Mouse (Mus musculus): ENCODE data around the gene Ppp1r2.

Ppp1r2 gene

GRCm38 (mm10) chr16:31234356-31234755 lies 40.7 kb downstream of the Ppp1r2 start:
- in situ Hi-C loops (cut with MboI, MseI): no loop called here

GRCm38 (mm10) chr16:31233541-31234339 lies 41.3 kb downstream of the Ppp1r2 start:
- in situ Hi-C loops (cut with MboI, MseI): no loop called here

DNA sequence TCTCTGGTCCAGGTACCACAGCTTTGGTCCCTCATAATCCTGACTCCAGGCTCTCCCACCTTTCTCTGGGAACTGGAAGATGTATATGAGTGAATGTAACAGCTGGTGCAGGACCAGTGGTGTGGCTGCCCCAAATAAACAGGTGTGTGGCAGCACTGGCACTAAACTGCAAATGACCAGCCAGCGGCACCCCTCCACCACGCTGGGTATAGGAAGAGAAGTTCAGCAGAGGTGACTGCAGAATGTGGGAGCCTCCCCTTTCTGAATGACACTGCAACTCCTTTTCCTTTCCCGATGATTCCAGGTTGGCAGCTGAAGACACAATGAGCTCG lies 41.9 kb downstream of the Ppp1r2 start:
- in situ Hi-C loops (cut with MboI, MseI): no loop called here

DNA sequence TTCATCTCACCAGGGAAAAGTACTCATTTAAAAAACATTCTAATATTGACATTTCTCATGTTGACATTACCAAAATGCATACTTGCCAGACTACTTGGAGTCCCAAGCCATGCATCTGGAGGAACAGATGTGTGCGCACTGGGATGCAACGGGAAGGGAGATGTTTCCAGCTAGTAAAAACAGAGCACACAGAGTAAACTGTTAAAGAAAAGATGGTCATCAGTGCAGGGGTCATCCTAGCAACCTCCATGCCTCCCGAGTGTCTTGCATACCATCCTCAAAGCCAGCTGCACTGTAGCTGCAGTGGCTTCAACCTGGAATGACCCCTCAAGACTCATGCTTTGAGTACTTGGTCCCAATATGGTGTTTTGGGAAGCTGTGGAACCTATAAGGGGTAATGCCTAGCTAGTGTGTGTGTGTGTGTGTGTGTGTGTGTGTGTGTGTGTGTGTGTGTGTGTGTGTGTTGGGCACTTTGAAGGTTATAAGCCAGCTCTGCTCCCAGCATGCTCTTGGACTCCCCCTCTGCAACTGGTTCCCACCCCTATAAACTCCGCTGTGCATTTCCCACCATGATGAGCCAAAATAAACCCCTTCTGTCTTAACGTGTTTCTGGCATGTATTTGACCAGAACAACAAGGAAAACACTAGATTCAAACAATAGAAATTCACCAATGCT lies 42.4 kb downstream of the Ppp1r2 start:
- in situ Hi-C loops (cut with MboI, MseI): no loop called here

DNA sequence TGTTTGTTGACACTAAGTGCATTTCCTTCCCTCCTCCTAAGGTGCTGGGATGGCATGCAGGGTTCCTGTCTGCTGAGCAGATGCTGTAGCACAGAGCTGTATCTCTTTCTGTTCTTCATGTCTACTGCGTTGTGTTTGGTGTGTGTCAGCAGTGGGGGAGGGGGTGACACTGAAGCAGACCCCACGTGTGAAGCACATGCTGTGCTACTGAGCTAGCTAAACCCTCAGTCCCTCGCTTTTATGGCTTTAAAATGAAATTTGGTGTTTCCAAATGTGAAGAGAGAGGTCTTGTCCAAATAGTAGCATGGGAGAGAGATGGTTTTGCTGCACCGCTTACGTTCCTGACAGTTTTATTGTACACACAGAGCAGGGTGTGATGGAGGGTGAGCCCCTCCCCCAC lies 43.5 kb downstream of the Ppp1r2 start:
- in situ Hi-C loops (cut with MboI, MseI): no loop called here

- in situ Hi-C loops (cut with MboI, MseI): no loop called here
These were observed 47.3 kb downstream of the Ppp1r2 start for GRCm38 (mm10) chr16:31227746-31228145.

DNA sequence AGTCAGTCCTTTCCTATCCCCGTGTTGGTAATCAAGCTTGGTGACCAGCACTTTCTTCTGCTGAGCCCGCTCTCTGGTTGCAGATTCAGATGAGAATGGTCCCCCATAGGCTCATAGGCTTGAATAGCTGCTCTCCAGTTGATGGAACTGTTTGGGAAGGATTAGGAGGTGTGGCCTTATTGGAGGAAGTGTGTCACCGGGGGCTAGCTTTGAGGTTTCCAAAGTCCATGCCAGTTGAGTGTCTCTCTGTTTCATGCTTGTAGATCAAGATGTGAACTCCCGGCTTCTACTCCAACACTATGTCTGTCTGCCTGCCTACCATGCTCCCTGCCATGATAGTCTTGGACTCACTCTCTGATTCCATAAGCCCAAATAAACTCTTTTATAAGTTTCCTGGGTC lies 59.8 kb downstream of the Ppp1r2 start:
- in situ Hi-C loops (cut with MboI, MseI): no loop called here

DNA sequence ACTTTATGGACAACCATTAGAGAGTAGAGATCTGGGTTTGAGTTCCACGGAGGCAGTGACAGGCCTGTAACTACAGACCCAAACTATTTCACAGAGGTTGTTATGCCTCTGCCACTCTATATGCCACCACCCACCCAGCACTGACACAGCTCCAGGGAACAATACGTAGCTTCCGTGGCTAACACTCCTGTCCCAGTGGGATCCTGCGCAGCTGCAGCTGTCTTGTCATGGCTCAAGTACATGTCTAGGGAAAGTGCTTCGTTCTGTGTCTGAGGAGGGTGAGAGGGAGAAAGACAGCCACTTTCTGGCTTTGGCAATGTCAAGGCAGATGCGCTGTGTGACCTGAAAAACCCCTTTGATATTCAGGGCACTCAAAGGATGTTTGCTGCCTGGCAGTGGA lies 61.6 kb downstream of the Ppp1r2 start:
- in situ Hi-C loops (cut with MboI, MseI): no loop called here

GRCm38 (mm10) chr16:31211503-31211902 lies 63.6 kb downstream of the Ppp1r2 start:
- in situ Hi-C loops (cut with MboI, MseI): no loop called here

DNA sequence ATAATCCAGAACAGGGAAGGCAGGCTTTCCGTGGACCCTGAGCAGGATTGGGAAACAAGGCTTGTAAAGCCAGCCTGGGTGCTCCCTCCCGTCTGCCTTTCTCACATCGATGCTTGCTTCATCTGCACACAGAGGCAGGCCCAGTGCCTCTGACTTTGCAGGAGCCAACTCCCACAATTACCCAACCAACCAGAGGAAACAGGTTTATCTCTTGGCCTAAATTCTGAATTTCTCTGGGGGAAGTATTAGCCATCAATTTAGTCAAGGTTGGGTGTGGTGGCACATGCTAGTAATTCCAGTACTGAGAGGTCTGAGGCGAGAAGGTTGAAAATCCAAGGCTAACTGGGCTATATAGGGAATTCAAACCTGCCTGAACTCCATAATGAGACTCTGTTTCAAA lies 64.6 kb downstream of the Ppp1r2 start:
- in situ Hi-C loops (cut with MboI, MseI): no loop called here

DNA sequence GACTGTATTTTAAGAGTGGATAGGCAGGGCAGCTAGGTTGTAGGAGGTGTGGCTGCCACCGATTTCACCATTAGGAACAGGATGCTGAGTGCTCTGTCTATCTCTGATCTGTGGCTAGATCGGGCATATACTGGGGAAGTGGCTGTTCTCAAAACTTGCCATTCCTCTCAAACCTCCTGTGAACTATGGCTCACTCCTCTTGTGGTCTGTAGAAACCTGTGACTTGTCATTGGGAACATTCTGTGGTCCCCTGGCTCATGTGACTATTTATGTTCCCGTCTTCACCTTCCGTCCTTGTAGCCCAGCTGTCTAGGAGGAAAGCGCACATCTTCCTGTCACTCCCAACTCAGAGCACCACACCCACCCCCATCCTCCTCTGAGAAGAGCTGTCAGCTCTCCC lies 65.2 kb downstream of the Ppp1r2 start:
- in situ Hi-C loops (cut with MboI, MseI): no loop called here

DNA sequence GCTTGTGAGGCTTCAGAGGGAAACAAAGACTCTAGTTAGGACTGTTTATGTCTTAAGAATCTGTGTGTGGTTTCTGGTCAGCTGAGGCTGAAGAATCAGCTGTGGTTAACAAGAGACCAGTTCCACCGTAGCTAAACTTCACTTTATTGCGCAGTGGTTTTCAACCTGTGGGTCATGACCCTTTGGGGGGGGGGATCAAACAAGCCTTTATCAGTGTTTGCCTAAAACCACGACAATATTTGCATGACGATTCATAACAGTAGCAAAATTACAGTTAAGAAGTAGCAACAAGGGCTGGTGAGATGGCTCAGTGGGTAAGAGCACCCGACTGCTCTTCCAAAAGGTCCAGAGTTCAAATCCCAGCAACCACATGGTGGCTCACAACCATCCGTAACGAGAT lies 69.4 kb downstream of the Ppp1r2 start:
- in situ Hi-C loops (cut with MboI, MseI): no loop called here

- in situ Hi-C loops (cut with MboI, MseI): no loop called here
These were observed 69.9 kb downstream of the Ppp1r2 start for GRCm38 (mm10) chr16:31205187-31205586.

DNA sequence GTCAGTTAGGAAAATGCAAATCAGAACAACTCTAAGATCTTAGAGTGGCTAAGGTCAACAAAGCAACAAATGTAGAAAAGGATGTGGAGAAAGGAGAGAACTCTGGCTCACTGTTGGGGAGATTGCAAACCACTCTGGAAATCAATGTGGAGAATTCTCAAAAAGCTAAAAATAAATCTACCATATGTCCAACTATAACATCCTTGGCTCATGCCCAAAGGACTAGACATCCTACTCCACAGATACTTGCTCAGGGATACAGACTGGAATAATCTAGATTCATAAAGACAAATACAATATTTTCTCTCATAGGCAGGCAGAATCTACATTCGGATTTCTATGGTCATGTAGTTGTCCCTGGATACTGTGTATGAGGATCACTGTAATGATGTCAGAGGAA lies 70.9 kb downstream of the Ppp1r2 start:
- in situ Hi-C loops (cut with MboI, MseI): no loop called here

- in situ Hi-C loops (cut with MboI, MseI): no loop called here
These were observed 73.4 kb downstream of the Ppp1r2 start for GRCm38 (mm10) chr16:31201704-31202103.

Data from T-helper 1 cell (primary cell).